Mouse (Mus musculus): ENCODE data around the gene Aimp2. TPM values are rescaled to one million over a fixed set of nuclear protein-coding genes. Genes with fewer than 3 reads are reported as not detected.

Aimp2 gene
- total RNA-seq, 2 experiments from 2014 or later, result 34.9 to 35.0 TPM

DNA sequence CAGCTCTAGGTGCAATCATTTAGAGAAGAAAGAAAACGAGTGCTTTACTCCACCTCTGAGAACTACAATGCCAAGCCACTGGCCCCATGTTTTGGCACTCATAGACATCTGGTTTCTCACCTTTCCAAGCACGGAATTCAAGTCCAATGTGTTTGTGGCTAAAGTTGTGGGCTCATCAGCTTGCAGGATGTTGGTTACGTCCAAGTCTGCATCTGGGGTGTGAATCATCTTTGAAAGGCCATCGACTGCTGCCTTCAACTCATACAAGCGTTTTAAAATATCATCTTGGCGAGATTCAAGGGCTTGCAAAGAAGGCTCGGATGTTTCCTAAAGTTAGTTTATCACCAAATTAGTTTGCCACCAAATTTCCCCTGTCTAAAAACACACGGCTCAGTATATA, 3.2 kb downstream of the Aimp2 start:
- DNase-seq (ENCODE audit: low spot score), result no peak
- intact Hi-C loops (cut with DNase I), result no loop called here

DNA sequence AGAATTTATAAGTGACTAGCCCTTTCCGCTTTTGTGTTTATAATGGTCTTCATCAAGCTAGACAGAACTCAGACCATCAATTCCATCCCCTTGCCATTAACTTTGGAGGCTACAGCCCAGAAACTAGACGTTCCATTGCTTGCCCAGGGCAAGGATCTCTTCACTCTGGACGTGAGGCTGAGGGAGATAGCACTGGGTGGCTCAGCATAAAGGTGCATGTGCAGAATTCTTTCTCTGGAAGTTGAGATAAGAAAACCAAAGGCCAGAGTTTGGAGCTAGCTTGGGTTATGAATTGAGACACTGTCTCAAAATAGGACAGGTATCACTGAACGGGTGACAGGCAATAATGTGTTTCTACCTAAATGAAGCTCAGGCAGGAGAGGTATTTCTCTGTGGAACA, 5.8 kb downstream of the Aimp2 start:
- intact Hi-C loops (cut with DNase I), result no loop called here
- no peak for DNase-seq (ENCODE audit: low spot score)

DNA sequence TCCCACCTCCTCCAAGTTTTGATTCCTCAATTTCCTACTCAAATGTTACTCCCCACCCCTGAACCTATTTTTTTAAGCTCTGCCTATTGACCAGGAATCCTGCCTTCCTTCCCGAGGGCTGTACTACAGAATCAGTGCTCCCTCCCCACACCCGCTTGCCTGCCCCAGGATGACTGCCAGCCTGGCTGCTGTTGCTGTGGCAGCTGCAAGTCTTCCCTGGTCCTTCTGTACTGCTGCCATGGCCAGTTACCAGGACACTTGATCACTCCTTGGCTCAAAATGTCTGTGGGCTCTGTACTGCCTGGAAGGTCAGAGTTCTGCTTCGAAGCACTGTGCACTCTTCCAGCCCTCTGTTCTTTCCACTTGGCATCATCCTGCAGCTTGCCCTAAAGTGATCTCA, 7.5 kb downstream of the Aimp2 start:
- peak; percentile 26 for DNase-seq (ENCODE audit: low spot score)

DNA sequence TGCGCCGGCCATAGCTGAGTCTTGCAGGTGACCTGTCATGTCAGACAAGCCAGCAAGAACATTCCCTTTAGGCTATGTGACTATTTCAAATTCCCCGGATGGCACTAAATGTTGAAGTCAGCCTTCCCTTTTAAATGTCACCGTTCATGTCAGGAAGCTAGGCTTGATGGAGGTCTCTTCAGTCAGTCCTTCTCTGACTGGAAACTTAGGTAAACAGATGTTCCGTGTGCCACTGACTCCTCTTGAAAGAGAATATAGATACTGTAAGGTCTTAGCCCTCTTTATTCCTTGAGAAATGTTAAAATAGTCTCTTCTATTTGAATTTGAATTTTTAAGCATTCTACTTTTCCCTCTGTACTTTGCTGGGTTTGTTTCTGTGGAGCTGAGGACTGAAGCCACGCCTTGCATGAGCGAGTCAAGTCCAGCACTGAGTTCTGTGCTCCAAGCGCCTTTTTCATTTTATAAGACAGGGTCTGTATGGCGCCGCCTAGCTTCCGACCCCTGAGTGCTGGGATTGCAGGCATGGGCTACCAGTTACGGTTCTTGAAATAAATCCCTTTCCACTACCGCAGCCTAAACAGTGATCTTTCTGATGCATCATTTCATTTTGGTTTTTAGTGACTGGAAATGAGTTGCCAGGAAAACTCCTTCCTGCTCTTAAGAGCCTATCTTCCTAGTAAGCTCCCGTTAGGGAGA, 11.9 kb downstream of the Aimp2 start, which contains the start of gene Ankrd61:
Ankrd61 (minus strand) TSS at position 51 of the 696 bp plus-strand sequence.
- intact Hi-C loops (cut with DNase I), result no loop called here
- DNase-seq (ENCODE audit: low spot score), result no peak

More for the DNA sequence above, 7.5 kb downstream of the Aimp2 start:
- intact Hi-C loops (cut with DNase I), result no loop called here

DNA sequence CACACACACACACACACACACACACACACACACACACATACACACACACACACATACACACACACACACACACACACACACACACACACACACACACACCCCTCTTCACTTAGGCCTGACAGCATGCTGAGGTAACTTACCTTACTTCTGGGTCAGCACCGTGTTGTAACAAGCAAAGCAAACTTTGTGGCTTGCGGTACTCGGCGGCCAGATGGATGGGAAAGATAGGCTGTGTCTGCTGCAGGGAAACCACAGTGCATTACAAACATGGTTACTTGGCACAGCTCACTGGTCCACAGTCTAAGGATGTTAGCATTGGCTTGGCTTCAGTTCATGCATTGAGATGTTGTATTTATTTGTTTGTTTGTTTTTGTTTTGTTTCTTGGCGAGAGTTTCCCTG, 16.3 kb downstream of the Aimp2 start:
- intact Hi-C loops (cut with DNase I), result no loop called here

DNA sequence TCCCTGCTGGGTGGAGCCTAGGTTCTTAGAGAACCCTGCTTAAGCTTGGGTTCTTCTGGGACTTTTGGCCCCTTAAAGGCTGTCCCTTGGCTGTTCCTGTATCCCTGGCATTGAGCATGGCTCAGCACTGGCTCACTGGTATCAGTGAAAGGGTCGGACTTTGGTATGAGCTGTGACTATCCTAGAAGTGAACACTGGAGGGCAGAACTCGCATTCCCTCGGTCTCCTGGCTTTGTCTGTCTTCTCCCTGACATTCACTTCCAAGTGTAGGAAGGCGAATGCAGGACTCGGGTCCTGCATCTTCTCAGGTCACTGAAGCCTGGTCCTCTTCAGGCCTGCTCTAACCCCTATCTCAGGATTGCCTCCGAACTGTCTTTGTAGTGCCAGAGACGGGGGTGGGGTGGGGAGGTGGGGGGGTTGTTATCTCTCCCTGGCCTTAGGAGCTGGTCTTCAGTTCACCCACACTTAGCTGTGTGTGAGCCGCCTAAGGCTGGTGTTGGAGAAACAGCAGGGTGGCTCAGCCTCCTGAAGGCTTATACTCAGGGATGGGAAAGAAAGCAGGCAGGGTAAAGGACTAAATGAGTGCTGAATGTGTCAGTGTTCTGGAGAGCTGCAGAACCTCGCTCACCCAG, 17.3 kb downstream of the Aimp2 start:
- intact Hi-C loops (cut with DNase I), result no loop called here
- DNase-seq (ENCODE audit: low spot score), result no peak

More for the DNA sequence above, 16.3 kb downstream of the Aimp2 start:
- no peak for DNase-seq (ENCODE audit: low spot score)

DNA sequence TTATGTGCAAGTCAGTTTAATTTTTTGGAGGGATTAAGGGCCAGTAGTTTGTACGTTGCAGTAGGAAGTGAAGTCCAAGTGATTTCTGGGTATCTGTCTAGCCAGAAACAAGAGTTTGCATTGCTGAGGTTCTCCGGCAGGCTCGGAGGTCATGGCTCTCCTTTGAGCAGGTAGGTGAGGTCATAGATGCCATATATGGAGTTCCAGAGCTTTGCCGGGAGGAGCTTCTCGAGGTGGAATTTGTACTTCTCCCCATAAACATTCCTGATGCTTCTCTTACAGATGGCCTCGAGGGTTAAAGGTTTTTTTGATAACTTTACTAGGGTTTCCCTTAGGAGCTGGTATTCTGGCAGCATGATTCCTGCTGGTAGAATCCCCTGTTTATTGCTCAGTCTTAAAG, 18.9 kb downstream of the Aimp2 start:
- intact Hi-C loops (cut with DNase I), result no loop called here
- no peak for DNase-seq (ENCODE audit: low spot score)

DNA sequence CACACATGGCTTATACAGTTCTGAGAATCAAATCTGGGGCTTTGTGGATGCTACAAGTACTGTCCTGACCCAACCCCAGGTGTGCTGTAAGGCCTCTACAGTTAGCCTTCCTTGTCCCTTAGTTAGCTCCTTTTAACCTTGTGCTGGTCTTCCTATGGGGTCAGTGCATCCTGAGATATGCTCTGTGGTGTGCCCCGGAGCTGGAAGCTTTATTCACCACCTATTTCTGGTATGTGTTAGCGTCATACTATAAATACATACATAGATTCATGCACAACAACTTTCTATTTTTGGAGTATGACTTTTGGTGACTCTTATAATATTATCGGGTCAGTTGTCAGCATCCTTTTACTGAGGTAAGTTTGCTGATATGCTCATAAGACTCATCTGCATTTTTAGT, 24.4 kb downstream of the Aimp2 start:
- DNase-seq (ENCODE audit: low spot score), result no peak
- intact Hi-C loops (cut with DNase I), result no loop called here

DNA sequence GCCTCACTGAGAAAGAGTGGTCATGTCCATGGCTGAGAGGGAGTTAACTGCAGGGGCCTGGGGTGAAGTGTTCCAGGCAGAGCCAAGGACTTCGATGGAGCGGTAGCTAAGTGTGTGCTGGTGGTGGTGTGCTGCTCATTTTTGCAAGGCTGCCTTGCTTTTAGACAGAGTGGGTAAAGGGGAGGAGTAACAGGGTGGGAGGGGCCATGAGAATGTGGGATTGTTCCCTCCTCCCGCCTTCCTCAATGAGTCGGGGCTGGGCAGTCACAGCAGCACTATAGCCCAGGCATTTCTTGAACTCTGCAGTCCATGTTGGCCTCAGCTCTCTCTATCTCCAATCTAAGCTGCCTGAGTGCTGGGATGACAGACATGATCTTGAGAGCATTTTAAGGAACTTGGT, 35.1 kb downstream of the Aimp2 start:
- intact Hi-C loops (cut with DNase I), result no loop called here
- no peak for DNase-seq (ENCODE audit: low spot score)

DNA sequence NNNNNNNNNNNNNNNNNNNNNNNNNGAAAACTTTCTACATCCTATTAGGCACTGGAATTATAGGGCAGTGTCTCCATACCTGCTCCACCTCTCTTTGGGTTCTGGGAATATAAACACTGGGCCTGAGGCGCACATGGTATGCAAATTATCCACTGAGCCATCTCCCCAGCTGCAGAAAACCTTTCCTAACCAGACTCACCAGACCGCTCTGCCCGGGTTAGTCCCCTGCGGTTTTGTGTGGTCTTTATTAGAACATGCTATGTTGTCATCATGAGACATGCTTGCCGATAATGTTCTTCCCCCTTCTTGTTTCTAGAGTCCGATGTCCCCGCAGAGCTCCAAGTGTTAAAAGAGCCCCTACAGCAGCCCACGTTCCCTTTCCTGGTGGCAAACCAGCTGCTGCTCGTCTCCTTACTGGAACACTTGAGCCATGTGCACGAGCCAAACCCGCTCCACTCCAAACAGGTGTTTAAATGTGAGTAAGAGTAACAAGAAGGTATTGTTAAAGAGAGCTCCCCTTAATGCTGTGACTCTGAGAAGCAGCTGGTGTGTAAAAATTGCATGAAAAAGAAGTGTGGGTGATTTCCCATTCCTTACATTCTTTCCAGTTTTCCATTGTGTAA, 38.0 kb downstream of the Aimp2 start:
- intact Hi-C loops (cut with DNase I), result no loop called here
- DNase-seq (ENCODE audit: low spot score), result no peak

Other genes with a start within 250 kb of the Aimp2 start
- gene Usp42, start 177.6 kb downstream of the Aimp2 start, total RNA-seq (2021), result 1 to 10 TPM; 6.7 to 7.3 TPM
- gene Eif2ak1, start 92.1 kb downstream of the Aimp2 start, total RNA-seq (2021), result 10 to 100 TPM; 18.2 TPM
- gene Ankrd61, start 12.2 kb downstream of the Aimp2 start, total RNA-seq (2021), result not detected
- gene Pms2, start 117 bp upstream of the Aimp2 start, total RNA-seq (2021), result 1 to 10 TPM; 3.8 to 3.9 TPM
- gene Gm42421, start 18.3 kb upstream of the Aimp2 start, total RNA-seq (2021), result not detected
- under 1 TPM; 0.10 to 0.39 TPM for gene Rsph10b, start 23.2 kb upstream of the Aimp2 start, total RNA-seq (2021)
- gene Ccz1, start 105.0 kb upstream of the Aimp2 start, total RNA-seq (2021), result 10 to 100 TPM; 25.0 to 26.0 TPM
- gene Ocm, start 116.8 kb upstream of the Aimp2 start, total RNA-seq (2021), result not detected
- 10 to 100 TPM; 23.7 to 25.8 TPM for gene Lmtk2, start 190.6 kb upstream of the Aimp2 start, total RNA-seq (2021)

Measured in heart, postnatal 25 days (tissue).